Mouse (Mus musculus) left cerebral cortex, adult 8-10 months (tissue): ENCODE data around the gene Gadd45gip1. TPM values are rescaled to one million over a fixed set of nuclear protein-coding genes. Genes with fewer than 3 reads are reported as not detected.
A peak's percentile ranks its signal among the peaks of the same experiment; 100 is the strongest.

Source experiments
- DNase-seq, 2 experiments: peaks; one replicate each; pipeline ENCODE4 v3.0.0; 2022; ENCODE audit warnings: low spot score in 2 of 2
- microRNA-seq, 2 experiments: library from miRNA; unstranded; fragments of <30 nt; microRNA quantifications; one replicate each; pipeline ENCODE4 v1.2.0; 2022
- total RNA-seq, 4 experiments: library from RNA; stranded (reverse); gene quantifications; 2 replicates each; pipeline ENCODE4 v1.2.4; 2022

Gadd45gip1 gene
- total RNA-seq, 4 experiments from 2014 or later = 23.3 to 28.4 (median 24.7) TPM

DNA sequence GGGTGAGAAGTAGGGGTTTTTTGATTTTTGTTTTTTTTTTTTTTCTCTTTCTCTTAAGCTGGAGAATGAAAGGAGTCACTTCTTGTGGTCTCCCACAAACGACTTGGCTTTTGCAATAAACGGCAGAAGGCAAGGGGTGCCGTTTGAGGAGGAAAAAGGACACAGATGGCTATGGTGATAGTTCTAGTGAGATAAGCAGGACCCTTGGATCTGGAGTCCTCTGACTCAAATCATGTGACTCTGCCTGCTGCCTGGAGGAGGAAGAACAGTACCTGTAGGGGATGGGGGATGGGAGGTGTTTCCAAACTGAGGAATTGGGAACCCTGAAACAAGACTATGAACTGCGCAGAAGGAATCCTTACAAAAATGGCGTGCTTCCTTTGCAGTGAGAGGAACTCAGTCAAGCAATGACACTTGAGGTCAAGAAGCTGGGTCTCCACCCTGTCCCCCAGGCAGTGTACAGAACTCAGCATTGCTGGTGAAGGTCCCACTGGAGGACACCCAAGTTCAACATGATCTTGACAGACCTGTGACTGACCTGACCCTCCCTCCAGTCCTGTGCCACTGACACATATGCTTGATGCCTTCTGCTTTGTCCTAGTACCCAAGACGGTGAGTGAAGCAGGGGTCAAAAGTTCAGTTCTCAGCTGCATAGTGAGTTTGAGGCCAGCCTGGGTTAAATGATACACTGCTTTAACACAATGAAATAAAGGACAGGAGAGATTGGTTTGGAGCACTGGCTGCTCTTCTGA, 16.5 kb downstream of the Gadd45gip1 start:
- DNase-seq = no peak

- DNase-seq = no peak
Observed at GRCm38 (mm10) chr8:84856434-84856833, 25.1 kb downstream of the Gadd45gip1 start.

DNA sequence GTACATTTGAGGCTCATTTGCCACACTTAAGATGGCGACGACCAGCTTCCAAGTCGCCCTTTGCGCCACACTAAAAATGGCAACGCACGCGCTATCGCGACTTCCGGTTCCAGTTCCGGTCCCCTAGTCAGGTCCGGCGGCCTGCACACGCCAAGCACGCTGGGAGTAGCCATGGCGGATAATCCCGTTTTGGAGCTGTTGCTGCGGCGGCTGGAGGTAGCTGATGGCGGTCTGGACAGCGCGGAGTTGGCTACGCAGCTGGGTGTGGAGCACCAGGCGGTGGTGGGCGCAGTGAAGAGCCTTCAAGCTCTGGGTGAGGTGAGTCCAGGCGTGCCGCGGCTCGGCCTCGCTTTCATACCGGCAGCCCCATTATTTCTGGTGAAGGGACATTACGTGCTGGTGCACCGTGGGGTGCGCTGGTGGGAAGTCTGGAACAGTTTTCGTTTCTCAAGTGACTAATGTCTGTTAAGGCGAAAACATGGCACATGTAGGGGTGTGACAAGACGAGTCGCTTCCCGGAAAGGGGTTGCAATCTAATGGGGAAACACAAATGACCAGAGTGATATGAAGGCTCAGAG, 25.6 kb downstream of the Gadd45gip1 start, which contains the start of gene Farsa:
Gene Farsa, plus strand, starts transcription at position 126 of the 578 bp plus-strand sequence.
- peak; percentile 87 to 93 for DNase-seq

GRCm38 (mm10) chr8:84871376-84872308, 40.3 kb downstream of the Gadd45gip1 start, which contains the start of gene Syce2:
TSS of gene Syce2 (plus strand) at chr8:84872111.
- DNase-seq = peak in 1 of 2 experiments; percentile 21

DNA sequence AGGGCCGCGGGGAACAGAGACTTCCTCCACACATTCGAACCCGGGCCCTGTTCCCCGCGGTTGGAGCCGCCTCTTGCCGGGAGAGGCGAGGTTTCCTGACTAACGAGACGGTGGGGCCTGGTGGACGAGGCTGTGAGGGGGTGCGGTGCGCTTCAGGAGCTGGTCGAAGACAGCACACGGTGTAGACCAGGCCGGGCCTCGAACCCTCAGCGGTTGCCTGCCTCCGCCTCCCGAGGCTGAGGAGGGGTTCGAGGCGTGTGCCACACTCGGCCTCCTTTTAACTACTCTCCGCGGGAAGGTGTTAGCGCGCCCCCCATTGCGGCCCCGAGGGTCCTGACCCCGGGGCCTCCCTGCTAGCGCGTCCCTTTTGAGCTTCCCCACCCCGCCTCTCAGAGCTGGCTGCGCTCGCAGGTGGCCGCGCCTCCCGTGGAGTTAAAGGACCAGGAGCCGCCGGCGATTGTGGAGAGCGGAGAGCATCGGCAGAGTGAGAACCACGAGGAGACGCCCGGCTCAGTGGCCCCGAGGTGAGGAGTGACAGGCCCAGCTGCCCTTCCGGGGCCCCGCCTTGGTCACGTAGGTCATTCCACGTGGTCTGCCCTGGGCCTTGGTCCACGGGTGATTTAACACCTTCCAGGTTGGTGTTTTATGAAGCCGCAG, 41.1 kb downstream of the Gadd45gip1 start:
- DNase-seq = no peak

DNA sequence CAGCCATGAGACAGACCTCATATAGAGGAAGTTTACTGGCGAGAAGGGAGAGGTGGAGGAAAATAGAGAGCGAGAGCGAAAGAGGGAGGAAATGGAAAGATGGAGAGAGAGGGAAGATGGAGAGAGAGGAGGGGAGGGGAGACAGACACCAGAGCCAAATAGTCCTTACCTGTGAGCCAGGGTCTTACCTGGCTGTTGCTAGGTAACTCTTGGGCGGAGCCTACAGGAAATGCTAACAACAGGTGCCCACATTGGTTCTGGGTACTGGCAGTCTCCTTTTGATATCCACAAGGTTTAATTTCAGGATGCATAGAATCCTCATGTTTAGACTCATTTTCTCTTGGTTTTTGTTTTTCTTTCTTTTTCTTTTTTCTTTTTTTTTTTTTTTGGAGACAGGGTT, 41.7 kb downstream of the Gadd45gip1 start:
- no peak for DNase-seq

GRCm38 (mm10) chr8:84874339-84874738, 43.0 kb downstream of the Gadd45gip1 start:
- no peak for DNase-seq

DNA sequence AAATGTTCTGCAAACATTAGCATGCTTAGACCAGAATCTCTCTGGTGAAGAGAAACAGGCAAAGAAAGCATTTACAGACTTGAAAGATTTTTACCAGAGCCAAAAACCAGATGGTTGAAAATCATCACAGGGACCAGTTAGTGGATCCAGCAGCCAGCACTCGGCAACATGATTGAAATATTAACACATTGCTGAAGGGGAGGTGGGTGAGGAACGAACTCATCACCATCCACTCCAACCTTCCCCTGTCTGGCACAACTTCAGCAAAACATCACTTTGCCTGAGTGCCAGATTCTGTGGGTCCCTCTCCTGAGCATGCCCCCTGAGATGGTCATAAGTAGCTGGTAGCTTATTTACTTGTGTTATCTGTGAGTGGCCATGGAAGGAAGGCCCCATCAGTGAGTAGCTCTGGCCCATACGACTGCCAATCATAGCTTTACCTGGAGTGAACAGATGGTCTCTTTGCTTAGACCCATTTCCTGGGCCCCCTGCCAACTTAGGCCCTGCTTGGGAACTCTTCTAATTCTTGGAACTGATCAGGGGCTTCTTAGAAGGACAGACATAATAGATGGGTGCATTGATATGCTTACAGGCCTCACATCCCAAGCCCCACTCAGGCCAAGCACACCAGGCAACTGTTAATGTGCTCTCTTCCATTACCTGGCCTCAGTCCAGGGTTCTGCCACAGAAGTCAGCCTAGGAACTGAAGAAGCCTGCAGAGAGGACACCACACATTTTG, 46.1 kb downstream of the Gadd45gip1 start:
- DNase-seq = no peak

- no peak for DNase-seq
Observed at GRCm38 (mm10) chr8:84878915-84879314, 47.6 kb downstream of the Gadd45gip1 start.

DNA sequence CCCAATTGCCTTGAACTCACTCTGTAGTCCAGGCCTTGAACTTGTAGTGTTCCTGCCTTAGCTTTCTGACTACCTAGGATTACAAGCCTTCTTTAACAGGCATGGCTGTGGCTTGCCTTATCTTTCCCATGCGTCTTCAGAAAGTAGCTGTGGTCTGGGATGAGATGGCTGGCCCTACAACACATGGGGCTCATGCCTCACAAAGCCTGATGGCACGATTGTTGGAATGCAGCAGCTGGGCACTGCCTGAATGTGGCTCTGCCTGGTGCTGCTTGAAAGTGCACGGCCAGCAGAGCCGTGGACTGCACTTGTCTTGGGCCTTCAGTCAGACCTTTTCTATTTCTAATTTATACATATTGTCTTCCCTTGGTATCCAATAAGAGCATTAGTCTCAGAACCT, 53.4 kb downstream of the Gadd45gip1 start:
- DNase-seq = no peak

Small RNA genes lying within 50 kb of the gene (microRNA-seq; reads per million reads assigned to microRNA genes)
- 7.9 to 17.7 reads per million in 2 experiments for gene Mir7069

Other genes with a start within 250 kb of the Gadd45gip1 start
- gene Ier2, start 168.7 kb upstream of the Gadd45gip1 start, total RNA-seq = 10 to 100 TPM in 2 of 4 experiments, 1 to 10 TPM in 2; 5.9 to 15.8 (median 8.9) TPM
- gene Trmt1, start 145.2 kb upstream of the Gadd45gip1 start, total RNA-seq = 100 to 1,000 TPM; 101 to 105 (median 103) TPM
- 10 to 100 TPM; 88.5 to 97.6 (median 93.9) TPM for gene Nacc1, start 143.7 kb upstream of the Gadd45gip1 start, total RNA-seq
- 1 to 10 TPM; 2.2 to 4.5 (median 3.4) TPM for gene Lyl1, start 130.1 kb upstream of the Gadd45gip1 start, total RNA-seq
- under 1 TPM in 1 of 4 experiments, not detected in 3; 0.55 TPM for gene G430095P16Rik, start 108.5 kb upstream of the Gadd45gip1 start, total RNA-seq
- 100 to 1,000 TPM; 352 to 438 (median 370) TPM for gene Nfix, start 31.2 kb upstream of the Gadd45gip1 start, total RNA-seq
- 1 to 10 TPM; 8.4 to 9.7 (median 8.9) TPM for gene Dand5, start 8.7 kb upstream of the Gadd45gip1 start, total RNA-seq
- gene Rad23a, start 9.1 kb downstream of the Gadd45gip1 start, total RNA-seq = 10 to 100 TPM; 72.4 to 90.1 (median 79.4) TPM
- gene Calr, start 15.4 kb downstream of the Gadd45gip1 start, total RNA-seq = 100 to 1,000 TPM; 333 to 426 (median 383) TPM
- gene Farsa, start 25.5 kb downstream of the Gadd45gip1 start, total RNA-seq = 10 to 100 TPM; 39.6 to 48.5 (median 43.7) TPM
- 1 to 10 TPM; 6.3 to 8.0 (median 6.8) TPM for gene Syce2, start 40.6 kb downstream of the Gadd45gip1 start, total RNA-seq
- gene Gcdh, start 62.4 kb downstream of the Gadd45gip1 start, total RNA-seq = 10 to 100 TPM; 29.8 to 43.0 (median 36.5) TPM
- gene Klf1, start 70.4 kb downstream of the Gadd45gip1 start, total RNA-seq = not detected
- 10 to 100 TPM in 1 of 4 experiments, 1 to 10 TPM in 3; 5.0 to 12.2 (median 7.1) TPM for gene Dnase2a, start 77.0 kb downstream of the Gadd45gip1 start, total RNA-seq
- gene Mast1, start 105.8 kb downstream of the Gadd45gip1 start, total RNA-seq = 10 to 100 TPM; 69.1 to 76.7 (median 74.1) TPM
- 1 to 10 TPM; 1.2 to 1.5 (median 1.3) TPM for gene Rtbdn, start 115.5 kb downstream of the Gadd45gip1 start, total RNA-seq
- gene Gm49661, start 137.9 kb downstream of the Gadd45gip1 start, total RNA-seq = 1 to 10 TPM in 1 of 4 experiments, not detected in 3; 1.8 TPM
- gene Prdx2, start 138.1 kb downstream of the Gadd45gip1 start, total RNA-seq = 100 to 1,000 TPM; 328 to 384 (median 347) TPM
- gene Rnaseh2a, start 138.2 kb downstream of the Gadd45gip1 start, total RNA-seq = 10 to 100 TPM; 45.9 to 60.0 (median 49.6) TPM
- 10 to 100 TPM; 39.3 to 88.9 (median 65.7) TPM for gene Junb, start 147.2 kb downstream of the Gadd45gip1 start, total RNA-seq
- 10 to 100 TPM in 2 of 4 experiments, 1 to 10 TPM in 2; 9.0 to 13.0 (median 10.3) TPM for gene Hook2, start 159.1 kb downstream of the Gadd45gip1 start, total RNA-seq
- gene Best2, start 183.0 kb downstream of the Gadd45gip1 start, total RNA-seq = not detected
- gene Asna1, start 193.8 kb downstream of the Gadd45gip1 start, total RNA-seq = 100 to 1,000 TPM; 126 to 130 (median 127) TPM
- gene Trir, start 195.3 kb downstream of the Gadd45gip1 start, total RNA-seq = 100 to 1,000 TPM; 100 to 127 (median 115) TPM
- gene Tnpo2, start 205.4 kb downstream of the Gadd45gip1 start, total RNA-seq = 100 to 1,000 TPM; 134 to 186 (median 156) TPM
- 10 to 100 TPM; 20.1 to 22.0 (median 21.1) TPM for gene Fbxw9, start 228.5 kb downstream of the Gadd45gip1 start, total RNA-seq
- gene Gm5741, start 236.5 kb downstream of the Gadd45gip1 start, total RNA-seq = not detected
- gene Dhps, start 240.2 kb downstream of the Gadd45gip1 start, total RNA-seq = 10 to 100 TPM; 63.5 to 75.3 (median 64.9) TPM
- gene Wdr83os, start 249.2 kb downstream of the Gadd45gip1 start, total RNA-seq = 10 to 100 TPM; 51.1 to 64.5 (median 59.6) TPM
- 10 to 100 TPM; 20.0 to 35.2 (median 26.5) TPM for gene Wdr83, start 249.8 kb downstream of the Gadd45gip1 start, total RNA-seq